Mouse (Mus musculus) liver, postnatal 0 days (tissue): ENCODE measurements around the gene 2210408I21Rik. TPM values are rescaled to one million over a fixed set of nuclear protein-coding genes. Genes with fewer than 3 reads are reported as not detected.

ENCODE experiments used
- ATAC-seq: fragments of 200-750 bp; cut with Nextera tagmentation; 2 replicates; pipeline ENCODE4 v1.8.0; 2017; ENCODE audit warnings: mild to moderate bottlenecking, moderate library complexity
- DNase-seq: peaks from one replicate; pipeline ENCODE4 v3.0.0-alpha.2; 2016
- H3K27ac ChIP-seq: fragments of 300-500 bp; sonication (generic); 2 replicates; pipeline ENCODE4 v1.5.1; 2014; ENCODE audit warnings: antibody characterized with exemption, moderate library complexity, mild to moderate bottlenecking, low read depth
- H3K27me3 ChIP-seq: fragments of 300-500 bp; sonication (generic); 2 replicates; pipeline ENCODE4 v1.6.1; 2014; ENCODE audit warnings: low read length, control low read depth, mixed read lengths; ENCODE audit not compliant: insufficient read depth
- H3K36me3 ChIP-seq: fragments of 300-500 bp; sonication (generic); replicated peaks from 2 replicates; pipeline ENCODE4 v1.6.1; 2014; ENCODE audit warnings: mild to moderate bottlenecking, control low read depth, low read length, moderate library complexity, mixed read lengths; ENCODE audit not compliant: insufficient read depth
- H3K4me1 ChIP-seq: fragments of 300-500 bp; sonication (generic); 2 replicates; pipeline ENCODE4 v1.6.1; 2014; ENCODE audit warnings: antibody characterized with exemption, mild to moderate bottlenecking, control low read depth; ENCODE audit not compliant: insufficient read depth
- H3K4me2 ChIP-seq: fragments of 300-500 bp; sonication (generic); 2 replicates; pipeline ENCODE4 v1.6.1; 2014; ENCODE audit warnings: low read depth, mild to moderate bottlenecking, low read length, moderate library complexity, mixed read lengths
- H3K4me3 ChIP-seq: fragments of 300-500 bp; sonication (generic); 2 replicates; pipeline ENCODE4 v1.5.1; 2014; ENCODE audit warnings: low read depth, low read length
- H3K9ac ChIP-seq: fragments of 300-500 bp; sonication (generic); replicated peaks from 2 replicates; pipeline ENCODE4 v1.6.1; 2014; ENCODE audit warnings: mild to moderate bottlenecking, moderate library complexity
- H3K9me3 ChIP-seq: fragments of 300-500 bp; sonication (generic); 2 replicates; pipeline ENCODE4 v1.6.1; 2016; ENCODE audit warnings: mild to moderate bottlenecking, control low read depth, low read length, mixed read lengths
- CTCF ChIP-seq: sonication (generic); IDR thresholded peaks from 2 replicates; pipeline ENCODE4 v1.5.1; 2016; ENCODE audit warnings: antibody characterized with exemption, low read depth
- EP300 ChIP-seq: IDR thresholded peaks from 2 replicates; pipeline ENCODE4 v1.6.1; 2016; ENCODE audit warnings: antibody characterized with exemption, low read depth, mild to moderate bottlenecking
- WGBS: fragments of 180-500 bp; shearing (Covaris S2); extraction: QIAGEN DNeasy Blood & Tissue Kit; methylation state at CpG from one replicate; pipeline ENCODE4 v1.1.7; 2014; ENCODE audit not compliant: insufficient replicate concordance; 5-methylcytosine and 5-hydroxymethylcytosine counted together
- polyA plus RNA-seq: library from polyadenylated mRNA; unstranded; fragments of >200 nt; fragmentation: Nextera tagmentation; extraction: Ambion mirVana; gene quantifications from 2 replicates; pipeline ENCODE4 v1.2.1, GENCODE M21; 2015

The 2210408I21Rik gene
- polyA plus RNA-seq, 1 experiment from 2014 or later, result 2.0 TPM

- TF ChIP-seq EP300 (no peak), CTCF (no peak)
- 67% methylated on average over 3 of the region's 3 CpGs for WGBS
- Histone ChIP-seq H3K4me3 (no peak overlapping the region), H3K27ac (no peak overlapping the region), H3K27me3 (no peaks in the 10 kb centered on the region), H3K4me1 (no peaks in the 10 kb centered on the region), H3K9ac (no peak overlapping the region), H3K36me3 (no peaks in the 10 kb centered on the region), H3K4me2 (no peak overlapping the region), H3K9me3 (no peaks in the 10 kb centered on the region)
- DNase-seq (no peak), ATAC-seq (no peak)
Measured at GRCm38 (mm10) chr13:77489938-77490651, 354.8 kb downstream of the 2210408I21Rik start.

GRCm38 (mm10) chr13:77514046-77514445 is 378.7 kb downstream of the 2210408I21Rik start:
- no peak overlapping the region for H3K4me3 ChIP-seq
- no peak overlapping the region for H3K9ac ChIP-seq
- no peaks in the 10 kb centered on the region for H3K4me1 ChIP-seq
- H3K9me3 ChIP-seq, result no peaks in the 10 kb centered on the region
- no peaks in the 10 kb centered on the region for H3K36me3 ChIP-seq
- H3K27me3 ChIP-seq, result no peaks in the 10 kb centered on the region
- TF ChIP-seq CTCF, result no peak
- TF ChIP-seq EP300, result no peak
- WGBS, result 59% methylated on average over 1 of the region's 1 CpGs
- H3K27ac ChIP-seq, result no peak overlapping the region
- no peak overlapping the region for H3K4me2 ChIP-seq
- ATAC-seq (no peak), DNase-seq (no peak)

- TF ChIP-seq CTCF, result no peak
- no peak for TF ChIP-seq EP300
Measured at GRCm38 (mm10) chr13:77528960-77529699, 393.8 kb downstream of the 2210408I21Rik start.

GRCm38 (mm10) chr13:77529760-77530159 is 394.4 kb downstream of the 2210408I21Rik start:
- DNase-seq, result no peak
- Histone ChIP-seq H3K9ac (no peak overlapping the region), H3K27me3 (no peaks in the 10 kb centered on the region), H3K4me1 (no peaks in the 10 kb centered on the region), H3K9me3 (no peaks in the 10 kb centered on the region), H3K36me3 (no peaks in the 10 kb centered on the region), H3K4me2 (no peak overlapping the region), H3K4me3 (no peak overlapping the region), H3K27ac (no peak overlapping the region)
- TF ChIP-seq CTCF, result no peak
- no peak for TF ChIP-seq EP300
- ATAC-seq, result no peak

More at GRCm38 (mm10) chr13:77528960-77529699, 393.8 kb downstream of the 2210408I21Rik start:
- no peak overlapping the region for H3K4me3 ChIP-seq
- no peak overlapping the region for H3K4me2 ChIP-seq
- no peak for DNase-seq
- H3K27me3 ChIP-seq, result no peaks in the 10 kb centered on the region
- no peak overlapping the region for H3K27ac ChIP-seq
- no peaks in the 10 kb centered on the region for H3K9me3 ChIP-seq
- H3K4me1 ChIP-seq, result no peaks in the 10 kb centered on the region
- 71% methylated on average over 8 of the region's 8 CpGs for WGBS
- H3K9ac ChIP-seq, result no peak overlapping the region
- no peaks in the 10 kb centered on the region for H3K36me3 ChIP-seq
- no peak for ATAC-seq

GRCm38 (mm10) chr13:77537466-77537865 is 402.1 kb downstream of the 2210408I21Rik start:
- TF ChIP-seq EP300, result no peak
- no peak for TF ChIP-seq CTCF
- H3K36me3 ChIP-seq, result no peaks in the 10 kb centered on the region
- no peak overlapping the region for H3K4me2 ChIP-seq
- no peaks in the 10 kb centered on the region for H3K27me3 ChIP-seq
- ATAC-seq (no peak), DNase-seq (no peak)
- 74% methylated on average over 4 of the region's 4 CpGs for WGBS
- H3K9me3 ChIP-seq, result no peaks in the 10 kb centered on the region
- no peaks in the 10 kb centered on the region for H3K4me1 ChIP-seq
- H3K4me3 ChIP-seq, result no peak overlapping the region
- no peak overlapping the region for H3K9ac ChIP-seq
- no peak overlapping the region for H3K27ac ChIP-seq

- no peaks in the 10 kb centered on the region for H3K36me3 ChIP-seq
- no peak overlapping the region for H3K27ac ChIP-seq
- ATAC-seq (no peak), DNase-seq (no peak)
- no peak overlapping the region for H3K4me2 ChIP-seq
- no peaks in the 10 kb centered on the region for H3K4me1 ChIP-seq
- 62% methylated on average over 16 of the region's 16 CpGs for WGBS
- TF ChIP-seq EP300 (no peak), CTCF (no peak)
- H3K4me3 ChIP-seq, result no peak overlapping the region
- H3K9me3 ChIP-seq, result no peaks in the 10 kb centered on the region
- no peak overlapping the region for H3K9ac ChIP-seq
- no peaks in the 10 kb centered on the region for H3K27me3 ChIP-seq
Measured at GRCm38 (mm10) chr13:77547486-77548385, 412.4 kb downstream of the 2210408I21Rik start.
